Mouse (Mus musculus) heart, postnatal 0 days (tissue): Measurements from ENCODE around the gene Trex2. TPM values are rescaled to one million over a fixed set of nuclear protein-coding genes. Genes with fewer than 3 reads are reported as not detected.

Experiments
- ATAC-seq: fragments of 200-750 bp; cut with Nextera tagmentation; 2 replicates; pipeline ENCODE4 v1.8.0; 2017; ENCODE audit warnings: low read depth, moderate number of reproducible peaks, moderate library complexity; ENCODE audit not compliant: insufficient read depth
- DNase-seq: peaks from one replicate; pipeline ENCODE4 v3.0.0-alpha.2; 2016; ENCODE audit warnings: low spot score
- H3K27ac ChIP-seq: fragments of 300-500 bp; sonication (generic); 2 replicates; pipeline ENCODE4 v1.5.1; 2014; ENCODE audit warnings: low read depth, mild to moderate bottlenecking
- H3K27me3 ChIP-seq: fragments of 300-500 bp; sonication (generic); 2 replicates; pipeline ENCODE4 v1.6.1; 2014; ENCODE audit warnings: low read length, mixed read lengths; ENCODE audit not compliant: control insufficient read depth, insufficient read depth
- H3K36me3 ChIP-seq: fragments of 300-500 bp; sonication (generic); replicated peaks from 2 replicates; pipeline ENCODE4 v1.6.1; 2014; ENCODE audit warnings: low read length, mixed read lengths; ENCODE audit not compliant: control insufficient read depth, insufficient read depth
- H3K4me1 ChIP-seq: fragments of 300-500 bp; sonication (generic); 2 replicates; pipeline ENCODE4 v1.6.1; 2014; ENCODE audit warnings: antibody characterized with exemption; ENCODE audit not compliant: control insufficient read depth, insufficient read depth
- H3K4me2 ChIP-seq: fragments of 300-500 bp; sonication (generic); 2 replicates; pipeline ENCODE4 v1.6.1; 2014; ENCODE audit warnings: low read depth, mild to moderate bottlenecking, low read length, moderate library complexity
- H3K4me3 ChIP-seq: fragments of 300-500 bp; sonication (generic); 2 replicates; pipeline ENCODE4 v1.5.1; 2014; ENCODE audit warnings: low read depth, low read length
- H3K9ac ChIP-seq: fragments of 300-500 bp; sonication (generic); replicated peaks from 2 replicates; pipeline ENCODE4 v1.6.1; 2014; ENCODE audit warnings: low read depth, low read length, mixed read lengths
- H3K9me3 ChIP-seq: fragments of 300-500 bp; sonication (generic); replicated peaks from 2 replicates; pipeline ENCODE4 v1.6.1; 2016; ENCODE audit warnings: low read length; ENCODE audit not compliant: control insufficient read depth
- CTCF ChIP-seq: IDR thresholded peaks from 2 replicates; pipeline ENCODE4 v1.5.1; 2016; ENCODE audit warnings: antibody characterized with exemption, control low read depth, low read depth
- EP300 ChIP-seq: IDR thresholded peaks from 2 replicates; pipeline ENCODE4 v1.6.1; 2016; ENCODE audit warnings: antibody characterized with exemption, low read depth
- WGBS: fragments of 180-500 bp; shearing (Covaris S2); extraction: QIAGEN DNeasy Blood & Tissue Kit; methylation state at CpG from one replicate; pipeline ENCODE4 v1.1.7; 2014; 5-methylcytosine and 5-hydroxymethylcytosine counted together
- polyA plus RNA-seq: library from polyadenylated mRNA; unstranded; fragments of >200 nt; fragmentation: Nextera tagmentation; extraction: Ambion mirVana; gene quantifications from 2 replicates; pipeline ENCODE4 v1.2.1, GENCODE M21; 2015
- total RNA-seq: library from RNA; depleted of rRNA; stranded (reverse); fragments of >200 nt; gene quantifications from 2 replicates; pipeline ENCODE4 v1.2.3, GENCODE M21; 2014; ENCODE audit warnings: low replicate concordance

Trex2 gene
- total and polyA plus RNA-seq, 2 experiments from 2014 or later: not detected

DNA sequence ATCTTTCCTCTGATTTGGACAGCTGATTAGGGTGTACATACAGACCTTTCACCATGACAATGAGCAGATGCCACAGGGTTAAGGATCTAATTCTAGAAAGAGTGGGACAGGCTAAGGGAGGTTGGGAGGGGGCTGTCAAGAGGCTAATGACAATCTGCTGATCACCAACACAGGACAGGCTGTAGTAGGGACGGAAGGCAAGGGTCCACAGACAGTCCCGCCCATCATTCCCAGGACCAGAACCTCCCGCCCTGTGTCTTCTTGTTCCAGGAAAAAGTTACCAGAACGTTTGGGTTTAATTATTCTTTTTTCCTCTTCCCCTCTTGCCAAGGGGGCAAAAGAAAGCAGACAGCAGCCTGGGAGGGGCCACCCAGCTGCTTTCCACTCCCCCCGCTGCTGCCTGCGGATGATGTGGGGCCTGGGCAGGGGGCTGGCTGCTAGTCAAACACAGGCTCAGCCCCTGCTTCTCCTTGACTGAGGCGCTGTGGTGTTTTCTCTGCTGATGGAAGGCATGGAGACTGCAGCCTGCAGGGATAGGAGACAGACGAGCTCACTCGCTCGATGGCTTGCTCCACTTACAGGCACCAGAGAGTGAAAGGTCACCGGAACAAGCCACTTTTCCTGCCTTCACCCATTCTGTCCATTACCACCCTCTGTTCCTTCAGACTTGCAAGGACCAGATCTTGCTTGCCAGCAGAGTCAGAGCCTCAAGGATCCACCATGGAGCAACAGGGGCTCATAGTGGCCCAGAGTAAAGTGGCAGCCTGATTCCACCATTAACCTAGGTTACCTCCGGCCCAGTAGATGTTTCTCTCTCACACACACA lies 39.4 kb upstream of the Trex2 start:
- WGBS: 45% methylated on average over 12 of the region's 12 CpGs
- TF ChIP-seq EP300 (no peak), CTCF (no peak)
- Histone ChIP-seq H3K36me3 (no peaks in the 10 kb centered on the region), H3K4me3 (no peak overlapping the region), H3K27me3 (no peaks in the 10 kb centered on the region), H3K4me1 (no peaks in the 10 kb centered on the region), H3K9ac (no peak overlapping the region), H3K4me2 (no peak overlapping the region), H3K27ac (peak overlapping the region; percentile 46; the same call in 1 of the 2 replicates), H3K9me3 (no peaks in the 10 kb centered on the region)
- DNase-seq (no peak), ATAC-seq (0 out of 2 replicates have a peak, but pooled peaks have one; percentile 34)

DNA sequence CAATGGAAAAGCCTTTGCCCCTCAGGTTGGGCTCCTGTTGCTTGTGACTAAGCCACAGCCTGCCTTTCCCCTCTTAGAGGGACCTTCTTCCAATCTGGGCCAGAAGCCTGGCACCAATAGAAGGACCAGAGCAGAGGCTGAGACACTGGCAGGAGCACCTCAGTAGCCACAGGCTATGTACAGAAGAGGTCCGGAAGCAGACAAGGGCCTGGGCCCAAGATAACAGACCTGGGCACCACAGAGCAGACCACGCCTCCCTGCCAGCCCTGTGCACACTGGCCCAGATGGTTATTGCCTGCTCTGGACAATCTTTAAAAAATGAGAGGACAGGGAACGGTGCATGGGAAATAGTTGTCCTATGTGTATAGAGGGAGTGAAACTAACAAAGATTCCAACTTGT lies 36.6 kb upstream of the Trex2 start:
- no peak for DNase-seq
- Histone ChIP-seq H3K36me3 (no peaks in the 10 kb centered on the region), H3K4me2 (no peak overlapping the region), H3K27me3 (no peaks in the 10 kb centered on the region), H3K27ac (no peak overlapping the region), H3K4me1 (no peaks in the 10 kb centered on the region), H3K9me3 (no peaks in the 10 kb centered on the region), H3K4me3 (no peak overlapping the region), H3K9ac (no peak overlapping the region)
- WGBS: 69% methylated on average over 3 of the region's 3 CpGs
- no peak for ATAC-seq
- TF ChIP-seq EP300: no peak
- no peak for TF ChIP-seq CTCF

DNA sequence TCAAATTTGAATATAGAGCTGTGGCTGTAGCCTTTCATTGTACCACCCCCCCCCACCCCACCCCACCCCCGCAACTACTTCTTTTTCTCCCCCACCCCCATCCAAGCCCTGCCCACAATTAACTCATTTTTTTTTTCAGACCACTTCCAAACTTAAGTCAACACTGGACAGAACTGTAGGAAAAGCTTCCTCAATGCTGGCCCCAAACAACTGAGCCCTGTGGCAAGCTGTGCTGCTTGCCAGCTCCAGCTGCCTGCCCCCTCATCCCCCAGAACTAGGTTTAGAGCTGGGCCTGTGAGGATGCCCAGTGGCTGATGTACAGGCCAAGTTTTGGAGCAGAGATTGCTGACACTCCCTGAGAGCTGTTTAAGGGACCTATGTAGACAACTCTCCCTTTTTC lies 33.6 kb upstream of the Trex2 start:
- Histone ChIP-seq H3K9ac (no peak overlapping the region), H3K27me3 (no peaks in the 10 kb centered on the region), H3K9me3 (no peaks in the 10 kb centered on the region), H3K4me3 (no peak overlapping the region), H3K4me1 (no peaks in the 10 kb centered on the region), H3K27ac (0 out of 2 replicates have a peak overlapping the region, but pooled peaks have one; percentile 12), H3K36me3 (no peaks in the 10 kb centered on the region), H3K4me2 (no peak overlapping the region)
- WGBS: 20% methylated on average over 1 of the region's 1 CpGs
- no peak for TF ChIP-seq EP300
- no peak for TF ChIP-seq CTCF
- ATAC-seq (no peak), DNase-seq (no peak)

DNA sequence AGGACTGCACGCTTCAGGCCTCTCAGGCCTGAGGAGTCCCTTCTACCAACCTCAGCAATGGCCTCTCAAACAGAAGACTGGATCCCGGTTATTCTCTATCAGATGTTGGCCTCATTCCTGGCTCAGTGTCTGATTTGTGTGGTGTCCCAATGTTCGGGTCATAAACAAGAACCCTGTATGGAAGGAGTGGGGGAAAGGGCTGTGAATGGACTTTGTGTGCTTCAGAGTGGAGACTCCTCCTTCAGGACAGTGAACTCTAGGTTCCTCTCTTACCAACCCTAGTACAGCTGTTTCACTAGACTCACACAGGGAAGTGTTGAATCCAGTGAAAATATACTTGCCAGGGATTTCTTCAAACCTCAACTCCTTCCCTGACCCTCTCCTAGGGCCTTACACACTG lies 33.2 kb upstream of the Trex2 start:
- no peaks in the 10 kb centered on the region for H3K4me1 ChIP-seq
- no peaks in the 10 kb centered on the region for H3K9me3 ChIP-seq
- TF ChIP-seq CTCF (no peak), EP300 (no peak)
- no peak for ATAC-seq
- H3K36me3 ChIP-seq: no peaks in the 10 kb centered on the region
- no peaks in the 10 kb centered on the region for H3K27me3 ChIP-seq
- no peak for DNase-seq
- H3K27ac ChIP-seq: peak overlapping the region; percentile 65
- H3K4me3 ChIP-seq: no peak overlapping the region
- H3K9ac ChIP-seq: no peak overlapping the region
- no peak overlapping the region for H3K4me2 ChIP-seq
- WGBS: 64% methylated on average over 3 of the region's 3 CpGs

DNA sequence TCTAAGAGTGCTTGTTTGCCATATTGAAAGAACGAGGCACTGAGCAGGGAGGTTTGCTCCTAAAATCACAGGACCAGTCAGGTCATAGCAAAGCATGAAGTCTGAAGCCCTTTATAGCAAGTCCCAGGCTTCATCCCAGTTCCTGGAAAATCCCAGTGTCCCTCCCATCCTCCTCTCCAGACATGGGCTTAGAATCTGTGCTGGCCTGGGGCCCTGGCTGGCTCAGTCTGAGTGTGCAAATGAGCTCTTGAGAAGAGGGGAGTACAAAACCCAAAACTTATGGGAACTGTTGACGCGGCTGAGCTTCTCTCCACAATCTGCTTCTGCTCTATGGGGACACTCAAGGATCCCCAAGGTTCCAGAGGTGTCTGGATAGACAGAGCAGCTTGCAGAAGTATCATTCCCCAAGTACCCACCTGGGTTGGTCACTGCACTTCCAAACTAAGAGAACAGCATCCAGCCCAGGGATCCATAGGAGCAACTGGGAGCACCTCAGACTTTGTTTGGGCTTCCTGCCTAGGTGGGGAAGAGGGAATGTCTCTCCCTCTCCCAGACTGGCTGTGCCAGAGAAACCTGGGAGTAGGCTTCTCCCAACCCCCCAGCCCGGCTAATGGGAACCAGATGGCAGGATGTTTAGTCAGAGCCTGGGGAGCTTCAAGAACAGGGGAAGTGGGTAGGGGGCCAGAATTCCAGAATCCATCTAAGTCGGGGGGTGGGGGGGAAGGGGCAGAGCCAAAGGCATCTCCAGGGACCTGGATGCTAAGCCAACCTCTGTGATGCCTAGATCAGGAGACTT lies 32.5 kb upstream of the Trex2 start:
- H3K4me3 ChIP-seq: no peak overlapping the region
- peak overlapping the region; percentile 65 for H3K27ac ChIP-seq
- 55% methylated on average over 5 of the region's 5 CpGs for WGBS
- TF ChIP-seq EP300 (no peak), CTCF (no peak)
- ATAC-seq (peak; percentile 36), DNase-seq (no peak)
- no peak overlapping the region for H3K4me2 ChIP-seq
- H3K9me3 ChIP-seq: no peaks in the 10 kb centered on the region
- H3K27me3 ChIP-seq: no peaks in the 10 kb centered on the region
- H3K9ac ChIP-seq: no peak overlapping the region
- no peaks in the 10 kb centered on the region for H3K4me1 ChIP-seq
- no peaks in the 10 kb centered on the region for H3K36me3 ChIP-seq
